Mouse (Mus musculus) C2C12 (cell line): Measurements from ENCODE around the gene Nbr1.
"Not testable (repeated sequence)": the region's sequence is repeated elsewhere in the genome, so short reads cannot be mapped to it uniquely, and the experiment has no call there.

ENCODE experiments used
- CTCF ChIP-seq: IDR thresholded peaks from one replicate; pipeline ENCODE4 v1.5.1; 2011; ENCODE audit not compliant: control insufficient read depth, insufficient read depth, insufficient read length
- MYOD1 ChIP-seq: IDR thresholded peaks from one replicate; pipeline ENCODE4 v1.6.1; 2011; ENCODE audit warnings: low read depth; ENCODE audit not compliant: control insufficient read depth, insufficient read length
- USF1 ChIP-seq: IDR thresholded peaks from one replicate; pipeline ENCODE4 v1.6.1; 2011; ENCODE audit warnings: low read depth, mild to moderate bottlenecking, control low read depth, moderate library complexity

DNA sequence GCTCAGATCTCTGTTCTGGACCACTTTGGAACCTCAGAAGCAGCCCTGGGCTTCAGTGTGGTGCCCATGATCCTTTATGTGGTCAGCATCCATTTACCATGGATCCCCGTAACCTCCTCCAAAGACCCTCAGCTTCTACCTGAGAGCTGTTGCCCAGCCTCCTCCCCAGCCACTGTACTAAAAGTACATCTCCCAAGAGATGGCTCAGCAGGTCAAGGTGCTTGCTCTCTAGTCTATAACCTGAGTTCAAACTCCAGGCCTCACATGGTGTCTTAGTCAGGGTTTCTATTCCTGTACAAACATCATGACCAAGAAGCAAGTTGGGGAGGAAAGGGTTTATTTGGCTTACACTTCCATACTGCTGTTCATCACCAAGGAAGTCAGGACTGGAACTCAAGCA, 33.1 kb downstream of the Nbr1 start:
- TF ChIP-seq MYOD1, CTCF, USF1: not testable (repeated sequence)
